Mouse (Mus musculus) stomach, embryonic 16.5 days (tissue): ENCODE data around the gene Kcns1. TPM values are rescaled to one million over a fixed set of nuclear protein-coding genes. Genes with fewer than 3 reads are reported as not detected.

Experiments used
- ATAC-seq: fragments of 200-750 bp; cut with Nextera tagmentation; 2 replicates; pipeline ENCODE4 v1.8.0; 2017; ENCODE audit warnings: moderate number of reproducible peaks, moderate TSS enrichment; ENCODE audit not compliant: insufficient read depth, low FRiP score
- H3K27ac ChIP-seq: fragments of 300-500 bp; sonication (generic); 2 replicates; pipeline ENCODE4 v1.5.1; 2014; ENCODE audit warnings: low read length
- H3K27me3 ChIP-seq: fragments of 300-500 bp; sonication (generic); 2 replicates; pipeline ENCODE4 v1.6.1; 2014; ENCODE audit warnings: low read length, control low read depth, mixed read lengths; ENCODE audit not compliant: control insufficient read depth, insufficient read depth
- H3K36me3 ChIP-seq: fragments of 300-500 bp; sonication (generic); 2 replicates; pipeline ENCODE4 v1.6.1; 2014; ENCODE audit warnings: low read length; ENCODE audit not compliant: control insufficient read depth, insufficient read depth
- H3K4me1 ChIP-seq: fragments of 300-500 bp; sonication (generic); 2 replicates; pipeline ENCODE4 v1.6.1; 2014; ENCODE audit warnings: low read length, control low read depth, mixed read lengths; ENCODE audit not compliant: control insufficient read depth, insufficient read depth
- H3K4me2 ChIP-seq: fragments of 300-500 bp; sonication (generic); 2 replicates; pipeline ENCODE4 v1.6.1; 2014; ENCODE audit warnings: low read depth, low read length, mixed read lengths
- H3K4me3 ChIP-seq: fragments of 300-500 bp; sonication (generic); replicated peaks from 2 replicates; pipeline ENCODE4 v1.5.1; 2014; ENCODE audit warnings: mild to moderate bottlenecking, low read length
- H3K9ac ChIP-seq: fragments of 300-500 bp; sonication (generic); 2 replicates; pipeline ENCODE4 v1.6.1; 2014; ENCODE audit warnings: low read length
- H3K9me3 ChIP-seq: fragments of 300-500 bp; sonication (generic); replicated peaks from 2 replicates; pipeline ENCODE4 v1.6.1; 2016; ENCODE audit warnings: low read length, control low read depth; ENCODE audit not compliant: control insufficient read depth
- WGBS: fragments of 180-500 bp; shearing (Covaris S2); extraction: QIAGEN DNeasy Blood & Tissue Kit; methylation state at CpG from one replicate; pipeline ENCODE4 v1.1.7; 2014; 5-methylcytosine and 5-hydroxymethylcytosine counted together
- polyA plus RNA-seq: library from polyadenylated mRNA; unstranded; fragments of >200 nt; fragmentation: Nextera tagmentation; extraction: Ambion mirVana; gene quantifications from 2 replicates; pipeline ENCODE4 v1.2.1, GENCODE M21; 2015

Kcns1 gene
- polyA plus RNA-seq, 1 experiment from 2014 or later = 0.14 TPM

DNA sequence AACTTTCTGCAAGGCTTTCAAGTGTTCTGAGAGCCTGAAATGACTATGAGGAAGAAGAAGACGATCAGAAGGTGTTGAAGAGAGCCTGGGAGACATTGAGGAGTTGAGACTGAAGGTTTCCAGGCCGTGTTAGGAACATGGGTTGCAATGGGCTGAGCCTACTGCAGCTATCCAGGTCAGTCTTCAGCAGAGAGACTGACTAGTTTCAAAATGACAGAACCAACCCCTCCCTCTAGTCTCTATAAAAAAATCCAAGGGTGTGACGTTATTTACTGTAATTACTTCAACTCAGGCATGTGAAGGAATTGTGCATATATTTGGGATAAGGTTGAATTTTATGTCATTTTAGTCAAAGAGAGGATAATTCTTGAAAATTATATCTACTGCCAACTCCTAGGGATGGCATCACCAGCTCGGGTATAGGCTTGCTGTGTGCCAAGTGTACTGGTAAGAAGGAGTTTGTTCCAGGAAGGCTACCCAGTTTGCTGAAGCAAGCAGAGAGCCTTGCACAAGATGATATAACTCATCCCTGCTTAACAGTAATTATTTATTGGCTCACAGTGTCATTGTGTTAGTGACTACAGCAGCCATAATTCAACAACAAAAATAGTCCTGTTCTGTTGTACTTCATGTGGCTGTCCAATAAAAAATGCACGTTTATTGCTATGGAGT lies 24.2 kb upstream of the Kcns1 start:
- Histone ChIP-seq H3K4me2 (no peak overlapping the region), H3K4me3 (no peak overlapping the region), H3K4me1 (no peaks in the 10 kb centered on the region), H3K27ac (no peak overlapping the region), H3K27me3 (no peaks in the 10 kb centered on the region), H3K9me3 (no peaks in the 10 kb centered on the region), H3K36me3 (no peaks in the 10 kb centered on the region), H3K9ac (no peak overlapping the region)
- ATAC-seq = no peak
- 77% methylated on average over 5 of the region's 5 CpGs for WGBS

DNA sequence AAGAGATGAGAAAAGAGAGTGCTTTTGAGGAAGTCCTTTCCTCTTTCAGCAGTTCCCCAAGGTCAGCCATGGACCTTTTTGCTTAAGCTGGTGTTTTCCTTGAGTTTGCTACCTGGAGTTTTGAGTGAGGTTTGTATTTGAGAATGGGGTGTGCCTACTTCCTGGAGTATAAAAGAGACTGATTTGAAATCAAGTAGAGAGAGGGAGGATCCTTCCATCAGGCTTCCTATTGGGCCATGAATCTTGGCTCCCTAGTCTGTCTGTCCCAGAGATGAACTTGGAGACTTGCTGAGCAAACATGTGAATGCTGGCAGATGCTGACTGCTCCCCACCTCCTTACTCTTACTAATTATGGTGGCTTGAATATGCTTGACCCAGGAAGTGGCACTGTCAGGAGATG lies 21.4 kb upstream of the Kcns1 start:
- Histone ChIP-seq H3K4me1 (no peaks in the 10 kb centered on the region), H3K9me3 (peaks cover 3% of the 10 kb centered on the region; the same call in 1 of the 2 replicates), H3K36me3 (no peaks in the 10 kb centered on the region), H3K27me3 (no peaks in the 10 kb centered on the region), H3K4me2 (no peak overlapping the region), H3K27ac (no peak overlapping the region), H3K4me3 (no peak overlapping the region), H3K9ac (no peak overlapping the region)
- no peak for ATAC-seq

DNA sequence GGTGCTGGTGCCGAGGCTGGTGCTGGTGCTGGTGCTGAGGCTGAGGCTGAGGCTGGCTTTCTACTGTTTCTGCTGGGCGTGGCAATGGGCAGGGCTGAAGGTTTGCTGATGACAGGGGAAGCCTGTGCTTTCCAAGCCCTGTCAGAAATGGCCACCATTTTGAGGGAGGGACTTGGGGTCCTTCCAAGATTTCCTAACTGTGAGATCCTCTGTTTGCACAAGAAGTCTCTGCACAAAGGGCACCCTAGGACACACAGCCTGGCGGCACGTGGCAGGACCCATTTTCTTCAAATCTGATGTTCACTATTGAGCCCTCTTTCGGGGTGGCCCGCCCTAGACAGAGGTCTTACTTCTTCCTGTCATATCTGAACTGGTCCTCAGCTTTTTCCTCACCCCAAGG lies 19.7 kb upstream of the Kcns1 start, which contains the start of gene Wfdc12:
Wfdc12 (minus strand) TSS at position 33 of the 400 bp plus-strand sequence.
- no peaks in the 10 kb centered on the region for H3K27me3 ChIP-seq
- no peaks in the 10 kb centered on the region for H3K4me1 ChIP-seq
- WGBS = 78% methylated on average over 6 of the region's 6 CpGs
- no peak within 1 kb of the TSS for H3K27ac ChIP-seq
- no peak within 1 kb of the TSS for H3K4me3 ChIP-seq
- H3K36me3 ChIP-seq = no peaks in the 10 kb centered on the region
- no peak for ATAC-seq
- H3K9me3 ChIP-seq = peaks cover 3% of the 10 kb centered on the region; the same call in 1 of the 2 replicates
- no peak within 1 kb of the TSS for H3K9ac ChIP-seq
- no peak within 1 kb of the TSS for H3K4me2 ChIP-seq

DNA sequence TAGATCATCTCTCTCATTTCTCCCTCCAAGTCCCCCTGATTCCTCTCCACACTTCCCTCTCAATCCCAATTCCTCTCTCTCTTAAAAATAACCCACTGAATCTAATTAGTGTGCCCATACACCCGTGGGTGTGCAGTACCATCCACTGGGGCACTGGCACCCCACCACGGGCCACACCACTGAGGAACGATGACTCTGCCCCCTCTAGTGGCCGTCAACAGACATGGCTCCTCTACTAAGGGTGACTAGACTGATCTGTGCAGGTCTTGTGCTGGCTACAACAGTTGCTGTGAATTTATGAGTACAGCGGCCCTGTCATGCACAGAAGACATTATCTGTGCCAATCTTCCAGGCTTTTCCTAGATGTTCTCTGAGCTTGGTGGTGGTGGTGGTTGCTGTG lies 17.8 kb upstream of the Kcns1 start:
- no peaks in the 10 kb centered on the region for H3K4me1 ChIP-seq
- no peak overlapping the region for H3K4me3 ChIP-seq
- ATAC-seq = no peak
- H3K27ac ChIP-seq = no peak overlapping the region
- H3K4me2 ChIP-seq = no peak overlapping the region
- no peaks in the 10 kb centered on the region for H3K36me3 ChIP-seq
- no peak overlapping the region for H3K9ac ChIP-seq
- H3K9me3 ChIP-seq = peaks cover 3% of the 10 kb centered on the region; the same call in 1 of the 2 replicates
- H3K27me3 ChIP-seq = no peaks in the 10 kb centered on the region
- 35% methylated on average over 5 of the region's 5 CpGs for WGBS

DNA sequence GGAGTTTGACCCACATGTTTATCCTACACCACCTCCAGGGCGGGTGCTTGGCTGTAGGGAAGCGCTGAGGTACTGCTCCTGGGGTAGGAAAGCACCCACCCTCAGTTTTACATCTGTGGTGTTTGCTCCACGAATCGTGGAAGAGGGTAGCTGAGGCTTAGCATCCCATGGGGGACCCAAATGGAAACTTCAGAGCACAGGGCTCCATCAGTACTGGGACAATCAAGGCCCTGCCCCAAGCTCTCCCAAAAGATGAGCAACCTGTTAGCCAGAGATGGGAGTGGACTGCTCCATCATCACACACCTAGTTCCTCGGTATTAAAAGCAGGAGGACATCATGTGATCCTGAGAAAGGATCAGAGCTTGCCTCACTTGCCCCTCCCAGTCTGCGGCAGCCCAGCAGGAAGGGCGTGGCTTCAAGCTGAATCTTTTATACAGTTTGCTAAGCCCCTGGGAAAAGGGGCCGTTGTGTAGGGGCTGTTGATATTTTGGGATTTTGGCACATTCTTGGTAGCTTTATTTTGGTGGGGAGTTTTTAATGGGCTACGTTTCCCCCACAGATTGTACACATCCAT lies 13.3 kb upstream of the Kcns1 start:
- Histone ChIP-seq H3K4me3 (no peak overlapping the region), H3K9ac (no peak overlapping the region), H3K4me1 (no peaks in the 10 kb centered on the region), H3K4me2 (no peak overlapping the region), H3K27ac (no peak overlapping the region), H3K27me3 (no peaks in the 10 kb centered on the region), H3K36me3 (no peaks in the 10 kb centered on the region), H3K9me3 (peaks cover 3% of the 10 kb centered on the region; the same call in 1 of the 2 replicates)
- no peak for ATAC-seq
- WGBS = 30% methylated on average over 9 of the region's 9 CpGs

DNA sequence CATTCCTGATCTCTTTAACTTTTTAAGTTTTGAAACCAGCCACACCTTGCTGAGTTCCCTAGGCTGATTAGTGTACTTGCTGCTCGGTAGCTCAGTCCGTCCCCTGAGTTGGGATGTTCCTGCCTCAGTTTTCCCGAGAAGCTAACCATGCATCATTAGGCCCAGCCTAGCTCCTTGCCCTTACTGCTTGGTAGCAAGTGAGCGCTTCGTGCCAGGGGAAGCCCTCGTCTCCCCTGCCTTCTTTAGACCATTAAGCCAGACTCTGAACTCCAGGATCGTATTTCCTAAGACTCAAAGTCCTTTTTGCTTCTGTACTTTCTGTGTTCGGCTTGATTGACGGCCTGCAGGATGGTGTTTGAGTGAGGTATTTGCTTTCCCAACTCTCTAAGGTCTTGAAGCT lies 12.4 kb upstream of the Kcns1 start:
- WGBS = 59% methylated on average over 9 of the region's 9 CpGs
- no peak overlapping the region for H3K4me2 ChIP-seq
- peak overlapping the region; percentile 25; the same call in 1 of the 2 replicates for H3K27ac ChIP-seq
- no peak overlapping the region for H3K4me3 ChIP-seq
- H3K9ac ChIP-seq = no peak overlapping the region
- no peak for ATAC-seq
- H3K27me3 ChIP-seq = peaks cover 5% of the 10 kb centered on the region; the same call in 1 of the 2 replicates
- H3K4me1 ChIP-seq = no peaks in the 10 kb centered on the region
- no peaks in the 10 kb centered on the region for H3K9me3 ChIP-seq
- H3K36me3 ChIP-seq = no peaks in the 10 kb centered on the region

DNA sequence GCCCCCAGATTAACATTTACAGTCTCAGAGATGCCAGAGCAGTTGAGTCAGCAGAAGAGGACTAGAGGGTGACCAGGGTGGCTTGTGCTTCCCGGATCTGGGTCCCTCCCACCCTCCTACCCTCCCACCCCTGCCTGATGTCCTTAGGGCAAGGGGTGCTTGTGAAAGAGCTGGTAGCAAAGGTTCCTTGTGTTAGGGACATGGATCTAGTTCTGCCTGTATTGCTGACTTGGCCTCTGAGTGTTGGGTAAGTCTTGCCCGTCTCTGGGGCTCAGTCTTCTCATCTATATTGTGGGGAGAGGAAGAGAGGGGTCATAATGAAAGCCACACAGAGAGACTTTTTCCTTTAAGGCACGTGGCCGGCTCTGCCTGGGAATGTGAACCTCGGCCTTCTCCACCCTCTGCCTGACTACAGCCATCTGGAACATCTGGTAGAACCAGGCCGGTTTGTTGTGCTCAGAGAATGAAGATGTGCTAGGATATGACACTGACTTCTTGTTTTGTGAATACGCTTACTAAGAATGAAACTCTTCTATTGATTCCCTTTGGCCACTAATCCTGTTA lies 11.9 kb upstream of the Kcns1 start, which contains the start of gene Wfdc5:
Wfdc5 (minus strand) TSS at position 51 of the 564 bp plus-strand sequence.
- H3K27me3 ChIP-seq = peaks cover 8% of the 10 kb centered on the region
- no peak within 1 kb of the TSS for H3K9ac ChIP-seq
- H3K9me3 ChIP-seq = no peaks in the 10 kb centered on the region
- no peak within 1 kb of the TSS for H3K4me2 ChIP-seq
- ATAC-seq = no peak
- 75% methylated on average over 7 of the region's 7 CpGs for WGBS
- H3K4me3 ChIP-seq = no peak within 1 kb of the TSS
- H3K36me3 ChIP-seq = no peaks in the 10 kb centered on the region
- H3K4me1 ChIP-seq = no peaks in the 10 kb centered on the region
- H3K27ac ChIP-seq = peak within 1 kb of the TSS; percentile 25; the same call in 1 of the 2 replicates

DNA sequence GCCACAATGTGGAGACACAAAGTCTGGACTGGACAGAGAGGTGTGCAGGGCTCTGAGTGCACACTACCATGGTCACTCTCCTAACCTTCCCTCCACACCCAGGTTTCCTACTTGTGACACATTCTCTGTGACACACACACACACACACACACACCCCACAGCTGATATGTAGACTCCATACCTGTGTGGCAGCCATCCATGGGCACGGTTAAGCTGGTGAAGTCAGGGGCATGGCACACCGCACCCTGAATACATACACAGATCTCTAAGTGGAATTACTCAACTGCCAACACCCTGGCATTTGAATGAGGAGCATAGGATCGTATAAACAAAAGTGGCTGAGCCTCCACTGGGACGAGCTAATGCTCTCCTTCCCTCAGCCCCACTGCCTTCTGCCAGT lies 9.9 kb upstream of the Kcns1 start:
- no peaks in the 10 kb centered on the region for H3K36me3 ChIP-seq
- peaks cover 8% of the 10 kb centered on the region for H3K27me3 ChIP-seq
- no peaks in the 10 kb centered on the region for H3K4me1 ChIP-seq
- no peaks in the 10 kb centered on the region for H3K9me3 ChIP-seq
- H3K27ac ChIP-seq = no peak overlapping the region; the same call in 1 of the 2 replicates
- H3K4me3 ChIP-seq = no peak overlapping the region
- ATAC-seq = no peak
- no peak overlapping the region for H3K4me2 ChIP-seq
- H3K9ac ChIP-seq = no peak overlapping the region
- 72% methylated on average over 4 of the region's 4 CpGs for WGBS

DNA sequence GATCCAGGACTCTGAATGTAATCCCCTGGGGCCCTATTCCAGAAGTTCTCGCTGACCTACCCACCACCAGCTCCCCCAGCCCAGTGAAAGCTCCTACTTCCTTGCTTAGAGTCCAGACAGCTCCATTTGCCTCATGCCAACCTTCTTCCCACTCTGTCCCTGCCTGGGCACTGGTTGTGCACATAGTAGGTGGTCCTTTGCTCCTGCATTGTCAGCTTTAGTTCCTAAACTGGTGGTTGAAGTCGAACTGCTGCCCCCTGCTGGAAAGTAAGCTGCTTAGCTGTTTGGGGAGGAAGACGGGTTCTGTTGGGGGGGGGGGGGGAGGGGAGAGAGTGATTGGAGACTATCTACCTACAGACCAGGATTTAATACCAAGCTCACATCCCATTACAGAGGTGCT lies 9.2 kb upstream of the Kcns1 start:
- Histone ChIP-seq H3K4me2 (no peak overlapping the region), H3K9ac (no peak overlapping the region), H3K27ac (no peak overlapping the region), H3K27me3 (peaks cover 8% of the 10 kb centered on the region), H3K9me3 (no peaks in the 10 kb centered on the region), H3K36me3 (no peaks in the 10 kb centered on the region), H3K4me1 (no peaks in the 10 kb centered on the region), H3K4me3 (no peak overlapping the region)
- WGBS = 42% methylated on average over 3 of the region's 3 CpGs
- no peak for ATAC-seq
